Mouse (Mus musculus): Measurements from ENCODE around the gene Engase.

Gene Engase

DNA sequence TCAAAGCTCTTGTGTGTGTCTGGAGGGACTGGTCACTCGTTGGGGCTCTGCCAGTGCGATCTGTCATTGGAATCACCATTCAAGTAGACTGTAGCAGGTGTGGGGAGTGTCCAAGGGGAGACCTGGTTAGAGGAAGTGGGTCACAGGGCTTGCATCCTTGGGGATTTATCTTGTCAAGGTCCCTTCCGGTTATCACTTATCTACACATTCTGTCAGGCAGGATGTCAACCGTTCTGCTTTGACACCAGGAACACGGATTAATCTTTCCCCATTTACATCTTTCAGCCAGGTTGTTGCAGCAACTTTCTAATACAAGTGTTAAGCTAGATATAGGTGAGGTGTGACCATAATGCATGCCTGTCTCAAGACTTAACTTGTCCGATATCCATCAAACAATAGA lies 20.8 kb upstream of the Engase start:
- DNase-seq, result no peak

DNA sequence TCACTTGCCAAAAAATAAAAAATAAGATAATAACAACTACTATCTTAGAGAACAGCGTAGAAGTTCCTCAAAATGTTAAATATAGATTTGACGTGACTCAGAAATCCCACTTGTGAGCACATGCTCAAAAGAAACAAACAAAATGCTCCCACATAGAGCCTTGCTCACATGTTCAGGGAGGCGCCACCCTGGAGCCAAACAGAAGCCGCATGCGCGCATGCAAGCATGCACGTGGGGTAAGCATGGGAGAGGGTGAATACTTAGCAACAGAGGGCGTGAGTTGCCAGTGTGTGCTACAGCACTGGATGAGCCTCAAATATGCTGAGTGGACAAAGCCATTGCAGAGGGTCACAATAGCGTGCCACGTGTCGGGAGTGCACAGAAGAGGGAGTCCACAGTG lies 19.7 kb upstream of the Engase start:
- no peak for DNase-seq

DNA sequence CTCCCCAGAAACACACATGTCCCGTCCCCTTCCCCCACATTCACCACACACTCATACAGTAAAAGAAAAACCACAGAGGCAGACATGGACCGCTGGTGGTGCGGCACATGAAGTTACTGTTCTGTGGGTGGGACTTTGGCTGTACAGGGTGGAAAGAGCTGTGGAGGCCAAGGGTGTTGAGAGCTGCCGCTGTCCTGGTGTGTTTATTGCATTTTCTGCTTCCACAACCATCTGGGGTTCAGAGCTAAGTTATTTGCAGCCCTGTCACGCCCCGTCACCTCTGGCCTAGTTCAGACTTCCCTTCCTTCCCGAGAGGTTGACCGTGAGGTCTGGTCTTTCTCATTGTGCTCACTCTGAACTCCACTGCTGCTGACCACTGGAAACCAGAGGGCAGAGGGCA lies 17.6 kb upstream of the Engase start:
- DNase-seq, result no peak

DNA sequence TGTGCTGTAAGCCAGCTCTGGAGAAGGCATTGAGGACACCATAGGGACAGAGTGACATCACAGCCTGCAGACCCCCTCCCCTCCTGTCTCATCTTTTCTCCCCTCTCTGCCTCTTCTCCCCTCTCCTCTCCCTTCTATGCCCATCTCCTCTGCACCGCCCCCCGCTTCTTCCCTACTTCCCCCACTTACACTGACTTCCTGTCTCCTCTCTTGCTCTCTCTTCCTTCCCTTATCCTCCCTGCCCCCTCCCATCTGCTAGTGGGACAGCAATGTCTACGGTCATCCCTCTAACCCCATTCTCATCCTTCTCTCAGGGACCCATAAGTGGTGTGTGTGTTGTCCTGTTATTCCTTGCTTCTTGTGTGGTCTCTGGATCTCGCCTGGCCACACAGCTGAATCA lies 17.1 kb upstream of the Engase start:
- DNase-seq, result no peak

DNA sequence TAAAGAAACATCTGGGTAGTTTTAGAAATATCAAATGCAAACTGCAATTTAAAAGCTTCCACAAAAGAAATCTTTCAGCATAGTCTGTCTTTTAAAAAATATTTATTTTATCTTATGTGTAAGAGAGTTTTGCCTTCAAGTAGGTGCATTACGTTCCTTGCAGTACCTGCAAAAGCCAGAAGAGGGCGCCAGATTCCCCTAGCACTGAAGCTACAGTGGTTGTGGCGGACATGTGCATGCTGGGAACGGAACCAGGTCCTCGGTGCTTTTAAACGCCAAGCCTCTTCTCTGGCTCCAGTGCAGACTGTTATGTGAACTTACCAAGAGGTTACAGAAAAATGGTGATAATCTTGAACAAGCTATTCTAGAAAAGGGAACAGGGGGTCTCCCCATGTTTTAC lies 16.3 kb upstream of the Engase start:
- no peak for DNase-seq

DNA sequence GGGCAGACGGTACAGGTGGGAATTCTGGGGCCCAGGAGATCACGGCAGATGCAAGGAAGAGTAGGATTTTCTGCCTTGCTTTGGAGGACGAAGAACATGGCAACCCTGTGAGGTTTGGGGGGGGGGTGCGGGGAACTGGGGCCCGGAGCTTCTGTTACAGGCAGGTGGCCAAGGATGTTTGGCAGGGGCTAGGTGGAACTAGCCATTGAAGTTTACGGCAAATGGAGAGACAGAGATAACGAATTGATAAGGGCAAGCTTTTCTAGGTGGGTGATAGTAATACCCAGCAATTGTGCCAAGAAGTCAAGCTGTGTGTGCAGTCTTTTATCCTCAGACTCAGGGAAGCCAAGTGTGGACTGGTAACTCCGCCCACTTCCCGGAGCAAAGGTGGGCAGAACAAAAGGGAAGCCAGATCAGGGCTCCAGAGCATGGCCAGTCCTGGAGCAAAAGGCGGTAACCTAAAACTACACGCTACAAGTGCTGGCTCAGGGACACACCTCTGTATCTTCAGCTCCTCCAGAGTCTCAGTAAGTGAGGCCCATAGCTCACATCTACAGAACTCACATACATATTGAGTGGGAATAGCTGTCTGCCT lies 9.1 kb upstream of the Engase start:
- DNase-seq, result no peak

DNA sequence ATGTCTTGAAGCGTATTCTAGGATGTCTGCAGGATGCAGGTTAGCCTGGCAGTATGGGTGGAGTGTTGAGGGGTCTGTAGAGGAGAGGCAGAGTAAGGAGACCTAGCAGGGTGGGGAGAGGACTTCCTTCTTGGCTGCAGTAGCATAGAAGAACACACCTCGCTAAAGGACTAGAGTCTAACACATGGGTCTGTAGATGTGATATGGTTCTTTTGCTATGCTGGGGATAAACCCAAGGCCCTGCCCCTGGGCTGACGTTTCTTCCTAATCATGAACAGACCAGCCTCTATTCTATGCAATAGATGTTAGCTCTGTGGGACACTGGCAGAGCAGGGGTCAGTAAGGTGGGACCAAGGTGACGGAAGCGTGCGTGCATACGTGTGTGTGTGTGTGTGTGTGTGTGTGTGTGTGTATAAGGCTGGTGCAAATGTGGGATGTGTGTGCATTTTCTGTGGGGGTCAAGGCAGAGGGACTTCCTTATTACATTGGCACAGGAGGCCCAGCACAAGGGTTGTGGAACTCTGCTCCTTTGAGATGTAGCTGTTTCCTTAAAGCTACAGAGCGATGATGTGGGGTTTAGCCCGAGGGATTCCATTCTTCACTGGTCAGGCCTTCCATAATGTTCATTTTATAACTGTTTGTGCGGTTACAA lies 7.0 kb upstream of the Engase start:
- DNase-seq, result no peak

DNA sequence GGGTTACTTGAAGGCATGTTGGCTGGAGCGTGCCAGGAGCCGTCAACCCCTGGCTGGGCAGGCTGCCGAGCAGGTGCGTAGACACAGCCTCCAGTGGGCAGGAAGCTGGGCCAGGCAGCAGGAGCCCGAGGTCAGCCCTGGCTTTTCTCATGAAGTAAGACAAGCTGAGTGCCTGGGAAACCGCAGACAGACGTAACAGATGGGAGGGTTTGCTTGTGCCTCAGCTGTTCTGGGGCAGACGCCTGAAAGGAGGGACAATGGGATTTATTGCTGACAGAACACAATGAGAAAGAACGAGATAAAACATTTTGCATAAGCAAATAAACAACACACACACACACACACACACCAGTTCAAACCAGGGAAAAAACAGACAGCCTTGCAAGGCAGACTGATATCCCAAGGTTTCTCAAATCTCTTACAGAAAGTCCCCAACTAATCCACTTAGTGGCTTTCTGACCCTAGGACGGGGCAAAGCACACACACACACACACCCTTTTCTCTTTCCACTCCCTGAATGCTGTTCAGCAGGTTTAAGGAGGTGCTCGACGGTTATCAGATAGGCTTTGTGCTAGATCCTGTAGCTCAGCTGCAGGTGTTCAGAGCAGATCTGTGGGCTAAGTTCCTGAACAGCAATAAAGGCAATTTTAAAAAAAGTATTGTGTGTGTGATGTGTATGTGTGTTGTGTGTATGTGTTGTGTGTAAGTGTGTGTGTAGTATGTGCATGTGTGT lies 6.2 kb upstream of the Engase start:
- DNase-seq, result no peak

DNA sequence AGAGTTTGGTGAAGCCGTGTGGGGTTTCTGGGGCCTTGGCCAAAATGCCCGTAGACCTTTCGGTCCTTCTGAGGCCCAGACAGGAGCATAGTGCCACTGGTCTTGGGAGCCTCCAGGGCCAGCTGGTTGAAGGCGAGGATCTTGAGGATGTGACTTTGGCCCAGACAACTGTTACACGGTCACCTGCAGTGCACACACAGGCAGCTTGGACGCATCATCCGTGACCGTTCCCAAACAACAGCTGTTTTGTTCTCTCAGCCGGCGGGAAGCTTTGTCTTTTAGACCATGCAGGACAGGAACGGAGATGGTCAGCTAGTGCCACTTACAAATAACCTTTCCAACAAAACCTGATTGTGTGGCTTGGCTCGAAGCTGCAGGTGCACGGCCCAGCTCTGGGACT lies 5.0 kb upstream of the Engase start:
- DNase-seq, result no peak

DNA sequence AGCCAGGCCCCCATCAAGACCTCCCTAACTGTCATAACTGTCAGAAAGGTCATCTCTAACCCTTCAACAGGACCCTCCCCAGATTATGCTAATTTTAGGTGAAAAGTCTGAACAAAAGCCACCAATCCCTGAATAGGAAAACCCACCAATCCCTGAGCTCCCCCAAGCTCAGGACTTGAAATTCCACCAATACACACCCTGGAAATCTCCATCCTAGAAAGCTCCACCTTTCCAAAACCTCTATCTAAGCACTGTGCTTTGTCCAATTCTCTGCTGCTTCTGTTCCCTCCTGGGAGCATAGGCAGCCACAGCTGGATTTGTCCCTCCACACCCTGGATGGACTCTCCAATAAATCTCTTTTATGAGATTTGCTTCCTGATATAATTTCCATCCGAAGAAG lies 3.5 kb upstream of the Engase start:
- no peak for DNase-seq

DNA sequence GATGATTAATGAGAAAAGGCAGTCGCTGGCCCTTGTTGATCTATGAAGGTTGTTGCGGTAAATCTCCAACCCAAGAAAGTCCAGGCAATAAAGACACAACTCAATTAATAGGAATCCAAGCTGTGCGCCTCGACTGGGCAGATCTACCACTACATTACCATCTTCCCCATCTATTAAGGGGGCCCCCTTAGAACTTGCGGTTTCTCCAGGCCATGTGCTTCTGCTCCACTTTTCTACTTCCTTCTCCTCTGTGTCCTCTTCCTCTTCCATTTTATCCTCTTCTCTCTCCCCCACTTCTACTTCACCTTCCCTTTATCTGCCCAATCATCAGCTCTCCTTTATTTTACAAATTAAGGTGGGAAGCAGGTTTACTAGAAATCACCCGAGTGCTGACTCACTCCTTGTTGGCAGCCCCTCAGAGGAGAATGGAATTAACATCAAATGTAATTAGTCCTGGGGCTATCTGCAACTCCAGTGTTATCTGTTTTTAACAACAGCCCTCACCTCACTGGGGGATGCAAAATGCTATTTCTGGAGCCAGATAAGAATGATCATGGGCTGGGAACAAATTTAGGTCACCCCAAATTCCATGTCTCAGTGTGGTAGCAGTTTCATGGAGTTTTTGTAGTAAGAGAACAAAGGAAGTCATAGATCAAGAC lies 2.7 kb upstream of the Engase start:
- no peak for DNase-seq

DNA sequence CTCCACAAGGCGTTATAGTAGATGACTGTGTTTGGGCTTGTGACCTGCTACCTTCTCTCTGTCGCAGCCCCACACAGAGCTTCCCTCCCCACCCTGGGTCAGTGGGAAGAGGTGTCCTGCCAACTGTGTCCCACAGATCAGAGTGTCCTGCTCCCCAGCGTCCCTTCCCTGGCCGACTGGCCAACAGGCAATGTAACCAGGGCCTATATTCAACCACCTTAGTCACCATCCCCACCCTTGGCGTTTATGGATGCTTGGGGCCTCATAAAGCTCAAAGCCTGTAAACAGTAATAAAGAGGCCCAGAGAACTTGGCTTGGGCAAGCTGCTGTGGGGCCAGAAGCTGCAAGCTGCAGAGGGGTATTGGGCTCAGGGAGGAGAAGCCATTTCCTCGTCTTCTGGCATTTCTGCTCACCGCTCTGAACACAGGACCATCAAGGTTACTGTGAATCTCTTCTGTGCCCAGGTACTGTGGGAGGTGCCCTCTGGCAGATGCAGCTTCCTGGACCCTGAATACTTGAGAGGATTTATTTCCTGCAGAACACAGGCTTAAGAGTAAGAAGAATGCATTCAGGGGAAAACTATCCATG lies 1.0 kb upstream of the Engase start:
- no peak for DNase-seq

DNA sequence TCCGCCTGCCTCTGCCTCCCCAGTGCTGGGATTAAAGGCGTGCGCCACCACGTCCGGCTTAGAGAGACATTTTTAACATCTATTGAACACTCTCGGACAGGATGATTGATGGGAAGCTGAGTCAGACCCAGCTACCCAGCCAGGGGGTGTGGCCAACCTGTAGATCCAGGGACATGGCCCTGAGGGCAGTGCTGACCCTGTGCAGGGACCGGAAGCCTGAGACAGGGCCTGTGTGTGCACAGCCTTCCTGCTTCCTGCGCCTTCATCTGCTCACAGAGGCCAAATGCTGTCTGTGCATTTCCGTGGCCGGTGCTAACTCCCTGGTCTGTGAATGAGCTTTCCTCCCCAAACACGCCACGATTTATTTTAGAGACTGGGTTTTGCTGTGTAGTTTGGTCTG lies 3.1 kb downstream of the Engase start:
- no peak for DNase-seq

DNA sequence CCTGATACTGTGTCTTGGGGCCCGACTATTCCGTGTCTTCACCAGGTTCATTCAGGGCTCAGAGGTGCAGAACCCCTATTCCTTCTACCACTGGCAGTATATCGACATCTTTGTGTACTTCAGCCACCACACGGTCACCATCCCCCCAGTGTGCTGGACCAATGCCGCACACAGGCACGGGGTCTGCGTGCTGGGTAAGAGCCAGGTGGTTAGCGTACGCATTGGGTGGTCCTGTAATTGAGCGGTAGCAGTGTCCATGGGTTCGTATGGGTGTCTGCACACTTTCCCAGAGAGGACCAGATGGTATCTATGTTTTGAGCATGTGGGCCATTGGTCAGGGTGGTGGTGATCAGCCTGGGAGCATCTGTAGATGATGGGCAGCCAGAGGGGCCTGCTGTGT lies 4.6 kb downstream of the Engase start:
- no peak for DNase-seq

DNA sequence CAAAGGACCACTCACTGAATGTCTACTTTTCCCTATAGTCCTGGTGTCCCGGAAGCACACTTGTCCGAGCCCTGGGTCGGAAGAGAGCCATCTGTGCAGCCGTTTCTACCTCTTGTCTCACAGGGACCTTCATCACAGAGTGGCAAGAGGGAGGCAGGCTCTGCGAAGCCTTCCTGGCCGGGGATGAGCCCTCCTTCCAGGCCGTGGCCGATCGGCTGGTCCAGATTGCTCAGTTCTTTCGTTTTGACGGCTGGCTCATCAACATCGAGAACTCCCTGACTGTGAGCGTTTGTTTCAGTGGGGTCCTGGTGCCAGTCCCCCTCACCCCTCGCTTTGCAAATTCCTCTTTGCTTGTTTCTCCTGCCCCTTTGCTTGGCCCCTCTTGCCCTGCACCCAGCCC lies 5.1 kb downstream of the Engase start:
- no peak for DNase-seq

DNA sequence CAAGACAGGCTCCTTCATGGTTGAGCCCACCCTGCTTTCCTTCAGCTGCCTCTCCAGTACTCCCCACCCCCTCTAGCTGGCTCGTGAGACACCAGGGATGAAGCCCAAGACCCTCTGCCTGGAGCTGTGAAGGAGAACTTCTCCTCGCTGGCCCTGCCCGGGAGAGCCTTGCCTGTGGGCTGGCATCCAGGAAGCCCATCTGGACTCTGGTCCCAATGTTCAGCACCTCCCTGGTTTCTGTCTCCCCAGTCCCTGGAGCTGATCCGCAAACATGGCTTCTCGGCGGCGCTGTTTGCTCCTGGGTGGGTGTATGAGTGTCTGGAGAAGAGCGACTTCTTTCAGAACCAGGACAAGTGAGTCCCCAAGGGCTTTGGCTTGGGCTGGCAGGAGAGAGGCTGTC lies 7.5 kb downstream of the Engase start:
- peak; percentile 61 for DNase-seq

DNA sequence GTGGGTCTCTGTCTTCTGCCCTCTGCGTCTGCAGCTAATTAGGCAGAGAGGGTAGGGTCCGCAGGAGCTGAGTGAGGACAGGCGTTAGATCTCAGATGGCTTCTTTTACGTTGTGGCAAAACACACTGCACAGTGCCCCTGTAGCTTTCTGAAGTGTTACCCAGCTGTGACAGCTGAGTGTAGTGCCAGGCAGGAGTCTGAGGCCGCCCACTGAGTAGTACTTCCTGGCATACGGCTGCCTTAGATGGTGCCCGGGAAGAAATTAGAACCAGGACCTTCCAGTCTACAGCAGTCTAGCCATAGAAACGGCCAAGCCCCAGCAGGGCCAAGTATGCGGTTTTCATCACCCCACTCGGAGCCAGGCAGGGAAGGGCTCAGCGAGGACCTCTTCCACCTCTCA lies 8.7 kb downstream of the Engase start:
- no peak for DNase-seq

DNA sequence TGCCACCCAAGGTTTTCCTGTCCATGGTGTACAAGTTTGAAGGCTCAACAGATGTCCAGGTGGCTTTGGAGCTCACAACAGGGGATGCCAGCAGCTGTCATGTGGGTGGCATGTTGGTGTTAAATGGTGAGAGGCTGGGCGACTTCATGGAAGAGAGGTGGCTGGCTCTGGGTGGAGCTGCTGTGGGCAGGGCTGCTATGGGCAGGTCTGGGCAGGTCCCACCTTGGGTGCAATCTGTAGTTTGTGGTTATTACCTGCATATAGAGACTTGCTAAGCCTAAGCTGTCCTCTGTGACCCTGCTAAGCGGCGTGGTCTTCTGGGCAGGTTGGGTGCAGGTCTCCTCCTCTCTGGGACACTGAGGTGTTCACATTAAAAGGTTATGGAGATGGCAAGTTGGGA lies 9.2 kb downstream of the Engase start:
- no peak for DNase-seq

DNA sequence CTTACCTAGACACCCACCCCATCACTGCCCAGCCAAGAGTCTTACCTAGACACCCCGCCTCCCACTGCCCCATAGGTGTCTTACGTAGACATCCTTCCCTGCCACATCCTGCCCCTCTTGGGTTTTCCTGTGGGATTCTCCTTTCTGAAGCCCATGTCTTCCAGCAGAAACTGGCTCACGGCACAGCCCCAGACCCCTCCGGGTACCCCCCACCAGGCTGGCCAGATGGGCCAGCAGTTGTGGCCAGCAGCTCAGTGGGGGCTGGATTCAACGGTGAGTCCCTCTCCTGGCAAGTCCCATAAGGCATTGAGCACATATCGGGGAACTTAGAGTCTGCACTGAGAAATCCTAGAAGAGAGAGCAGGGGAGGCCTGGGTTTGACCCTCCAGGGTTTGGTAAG lies 9.7 kb downstream of the Engase start:
- DNase-seq, result no peak

DNA sequence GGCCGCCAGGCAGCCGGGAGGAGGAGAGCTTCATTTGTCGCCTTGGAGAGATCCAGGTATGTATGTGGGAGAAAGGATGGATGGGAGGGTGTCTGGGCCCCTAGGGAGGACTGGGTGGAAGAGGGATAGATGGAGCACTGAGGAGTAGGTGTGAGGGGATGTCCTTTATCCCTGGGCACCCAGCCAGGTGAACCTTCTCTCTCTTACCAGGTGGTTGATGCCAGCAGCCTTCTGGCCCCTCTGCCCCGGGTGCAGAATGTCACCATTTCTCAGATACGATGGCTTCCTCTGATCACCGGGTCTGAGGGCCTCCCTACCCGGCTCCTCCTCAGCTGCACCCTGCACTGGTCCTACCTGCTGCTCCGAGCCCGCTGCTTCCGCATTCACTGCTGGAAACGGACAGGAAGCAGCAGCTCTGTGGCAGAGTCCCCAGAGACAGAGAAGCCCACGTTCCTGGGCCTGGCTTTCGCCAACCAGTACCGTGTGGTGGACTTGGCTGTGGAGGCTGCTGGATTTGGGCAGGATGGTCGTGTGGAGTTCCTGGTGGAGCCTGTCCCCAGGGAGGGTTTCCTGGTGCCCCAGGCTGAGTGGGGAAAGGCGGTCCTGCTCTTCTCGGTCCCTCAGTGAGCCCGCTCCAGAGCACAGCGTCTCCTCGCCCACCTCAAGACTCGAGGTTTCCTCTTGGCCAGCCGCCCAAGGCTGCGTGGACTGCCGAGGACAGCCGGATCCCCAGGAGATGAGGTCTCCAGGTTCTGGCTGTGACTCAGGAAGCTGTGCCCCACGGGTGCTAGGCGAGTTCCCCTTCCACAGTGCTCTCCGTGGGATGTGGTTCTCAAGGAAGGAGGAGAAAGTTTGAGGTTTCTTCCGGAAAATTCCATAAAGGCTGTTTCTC lies 10.5 kb downstream of the Engase start:
- DNase-seq, result no peak

DNA sequence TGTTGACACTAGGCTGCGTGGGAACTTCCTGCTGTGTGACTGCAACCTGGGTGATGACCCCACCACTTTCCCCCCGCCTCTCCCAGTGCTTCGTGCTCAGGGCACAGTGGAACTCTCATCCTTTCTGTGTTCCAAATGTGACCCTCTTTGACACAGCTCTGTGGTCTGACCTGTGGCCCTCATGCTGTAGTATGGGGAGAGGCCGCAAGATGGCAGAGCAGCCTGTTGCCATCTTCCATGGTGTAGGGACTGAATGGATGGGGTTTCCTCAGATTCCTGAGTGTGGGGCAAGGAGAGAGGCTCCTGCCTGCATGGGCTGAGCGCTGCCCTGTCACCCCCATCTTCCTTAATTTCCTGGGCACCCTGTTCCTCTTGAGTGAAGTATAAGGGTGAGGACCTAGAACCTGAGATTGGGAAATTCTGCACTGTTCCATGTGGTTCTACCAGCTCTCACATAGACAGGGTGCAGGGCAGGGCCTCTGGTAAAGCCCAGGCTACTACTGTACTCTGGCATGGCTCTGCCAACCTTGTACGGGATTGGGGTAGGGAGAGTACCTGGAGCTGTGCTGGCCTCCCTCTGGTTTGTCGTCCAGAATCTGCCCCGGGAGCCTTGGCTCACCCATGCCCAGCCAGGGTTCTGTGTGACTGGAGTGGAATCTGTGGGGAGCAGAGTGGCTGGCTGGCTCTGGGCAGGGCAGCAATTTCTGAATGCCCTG lies 11.7 kb downstream of the Engase start:
- DNase-seq, result peak; percentile 47

DNA sequence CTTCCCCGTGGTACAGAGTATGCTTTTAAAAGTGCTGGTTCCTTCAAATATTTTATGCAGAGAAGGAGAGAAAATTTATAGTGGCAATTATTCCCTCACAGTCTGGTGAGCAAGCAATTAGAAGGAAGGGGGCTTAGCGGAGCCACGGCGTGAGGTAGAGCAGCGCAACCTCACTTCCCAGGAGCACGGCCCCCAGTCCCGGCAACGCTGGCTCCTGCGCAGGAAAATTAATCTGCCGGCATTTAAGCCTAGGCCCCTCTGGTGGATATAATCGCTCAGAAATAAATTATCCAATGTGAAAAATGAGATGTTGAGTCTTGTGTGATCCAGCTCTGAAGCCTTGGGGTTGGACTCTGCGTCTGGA lies 12.3 kb downstream of the Engase start:
- no peak for DNase-seq

All from cerebellum, adult 8-10 months (tissue).